Mouse (Mus musculus) intestine, embryonic 14.5 days (tissue): ENCODE results near the gene Mmp28. TPM values are rescaled to one million over a fixed set of nuclear protein-coding genes. Genes with fewer than 3 reads are reported as not detected.
A peak's percentile ranks its signal among the peaks of the same experiment; 100 is the strongest.

Experiments
- ATAC-seq: fragments of 200-750 bp; cut with Nextera tagmentation; replicated peaks from 2 replicates; pipeline ENCODE4 v1.8.0; 2017; ENCODE audit warnings: low read depth, moderate number of reproducible peaks, moderate TSS enrichment, moderate library complexity; ENCODE audit not compliant: low FRiP score, low TSS enrichment
- DNase-seq: peaks from one replicate; pipeline ENCODE4 v3.0.0-alpha.2; 2018; ENCODE audit warnings: low spot score
- H3K27ac ChIP-seq: fragments of 300-500 bp; sonication (generic); 2 replicates; pipeline ENCODE4 v1.5.1; 2014; ENCODE audit warnings: low read depth, mild to moderate bottlenecking, control low read depth
- H3K27me3 ChIP-seq: fragments of 300-500 bp; sonication (generic); replicated peaks from 2 replicates; pipeline ENCODE4 v1.6.1; 2014; ENCODE audit warnings: low read length, control low read depth; ENCODE audit not compliant: control insufficient read depth, insufficient read depth
- H3K36me3 ChIP-seq: fragments of 300-500 bp; sonication (generic); 2 replicates; pipeline ENCODE4 v1.6.1; 2014; ENCODE audit warnings: low read length, control low read depth; ENCODE audit not compliant: control insufficient read depth, insufficient read depth
- H3K4me1 ChIP-seq: fragments of 300-500 bp; sonication (generic); replicated peaks from 2 replicates; pipeline ENCODE4 v1.6.1; 2014; ENCODE audit warnings: low read length, control low read depth, mixed read lengths; ENCODE audit not compliant: control insufficient read depth, insufficient read depth
- H3K4me2 ChIP-seq: fragments of 300-500 bp; sonication (generic); 2 replicates; pipeline ENCODE4 v1.6.1; 2014; ENCODE audit warnings: low read length
- H3K4me3 ChIP-seq: fragments of 300-500 bp; sonication (generic); 2 replicates; pipeline ENCODE4 v1.5.1; 2014; ENCODE audit warnings: low read depth, low read length, control low read depth, mixed read lengths
- H3K9ac ChIP-seq: fragments of 300-500 bp; sonication (generic); 2 replicates; pipeline ENCODE4 v1.6.1; 2014; ENCODE audit warnings: mild to moderate bottlenecking, low read length
- H3K9me3 ChIP-seq: fragments of 300-500 bp; sonication (generic); 2 replicates; pipeline ENCODE4 v1.6.1; 2016; ENCODE audit warnings: low read length, control low read depth; ENCODE audit not compliant: control insufficient read depth
- WGBS: fragments of 180-500 bp; shearing (Covaris S2); extraction: QIAGEN DNeasy Blood & Tissue Kit; methylation state at CpG from one replicate; pipeline ENCODE4 v1.1.7; 2014; 5-methylcytosine and 5-hydroxymethylcytosine counted together
- polyA plus RNA-seq: library from polyadenylated mRNA; unstranded; fragments of >200 nt; fragmentation: Nextera tagmentation; extraction: Ambion mirVana; gene quantifications from 2 replicates; pipeline ENCODE4 v1.2.1, GENCODE M21; 2014

The Mmp28 gene
- polyA plus RNA-seq, 1 experiment from 2014 or later = 1.2 TPM

DNA sequence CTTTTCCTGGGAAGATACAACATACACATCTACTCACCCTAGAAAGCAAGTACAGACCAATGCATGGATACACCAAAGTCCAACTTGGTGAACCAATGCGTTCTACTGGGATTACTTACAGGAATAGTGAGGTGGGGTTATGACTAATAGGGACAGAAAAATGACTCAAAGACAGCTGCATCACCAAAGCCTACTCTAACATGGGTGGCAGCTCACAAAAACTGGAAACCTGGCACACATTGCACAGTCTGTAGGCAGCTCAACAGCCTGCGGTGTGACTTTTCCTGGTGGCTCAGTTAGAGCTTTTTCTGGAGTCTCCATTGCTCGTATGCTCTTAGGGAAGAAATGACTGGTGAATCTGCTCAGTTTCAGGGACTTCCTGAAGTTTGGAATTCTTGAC is 5.9 kb upstream of the Mmp28 start:
- no peak for DNase-seq

DNA sequence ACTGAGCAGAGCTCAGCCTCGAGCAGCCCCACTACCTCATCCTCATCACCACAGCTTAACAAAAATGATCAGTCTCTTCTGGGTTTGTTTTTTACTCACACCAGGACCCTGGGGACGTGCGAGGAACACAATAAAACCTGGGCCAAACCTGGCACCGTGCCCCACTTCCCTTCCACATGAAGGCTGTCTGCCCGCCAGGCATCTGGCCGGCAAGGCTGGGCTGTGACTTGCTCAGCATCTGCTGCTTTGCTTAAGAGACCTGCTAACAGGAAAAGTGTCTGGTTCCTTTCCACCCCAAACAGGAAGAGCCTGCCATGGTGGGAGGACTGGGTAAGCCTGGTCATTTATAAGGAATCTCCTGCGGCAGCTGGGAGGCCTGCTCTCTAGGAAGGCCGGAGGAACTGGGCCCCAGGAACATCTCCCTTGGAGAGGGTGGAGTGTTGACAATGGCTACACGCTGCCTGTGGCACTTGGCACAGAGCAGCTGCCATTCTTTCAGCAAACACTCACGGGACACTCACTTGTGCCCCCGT is 4.3 kb upstream of the Mmp28 start:
- 40% methylated on average over 11 of the region's 11 CpGs for WGBS
- Histone ChIP-seq H3K36me3 (no peaks in the 10 kb centered on the region), H3K4me2 (no peak overlapping the region), H3K4me3 (no peak overlapping the region), H3K27ac (peak overlapping the region; percentile 47; the same call in 1 of the 2 replicates), H3K9me3 (no peaks in the 10 kb centered on the region), H3K4me1 (peaks cover 13% of the 10 kb centered on the region; the same call in 1 of the 2 replicates), H3K27me3 (peaks cover 18% of the 10 kb centered on the region), H3K9ac (no peak overlapping the region)
- peak; percentile 52 for DNase-seq
- no peak for ATAC-seq

More for the DNA sequence above, 5.9 kb upstream of the Mmp28 start:
- ATAC-seq = no peak
- Histone ChIP-seq H3K36me3 (no peaks in the 10 kb centered on the region), H3K4me1 (peaks cover 14% of the 10 kb centered on the region; the same call in 1 of the 2 replicates), H3K4me3 (no peak overlapping the region), H3K4me2 (no peak overlapping the region), H3K9me3 (no peaks in the 10 kb centered on the region), H3K9ac (no peak overlapping the region), H3K27ac (no peak overlapping the region), H3K27me3 (peaks cover 9% of the 10 kb centered on the region)
- 91% methylated on average over 3 of the region's 3 CpGs for WGBS

DNA sequence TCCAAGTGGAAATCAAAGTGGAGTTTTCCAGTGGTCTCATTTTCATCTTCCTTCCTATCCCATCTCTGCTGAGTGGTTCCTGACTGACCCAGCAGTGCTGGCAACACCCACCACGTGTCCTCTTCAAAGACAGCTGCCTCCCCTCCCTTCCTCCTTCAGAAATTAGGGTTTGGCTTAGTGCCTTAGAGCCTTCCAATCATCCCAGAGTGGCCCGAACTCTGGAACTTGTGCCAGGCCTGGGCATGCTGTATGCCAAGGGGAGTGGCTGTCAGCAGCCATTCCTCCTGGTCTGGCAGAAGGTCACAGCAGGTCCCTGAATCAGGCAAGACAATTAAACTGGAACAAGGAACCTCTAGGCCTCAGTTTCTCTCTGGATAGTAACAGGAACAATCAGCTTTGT is 3.1 kb upstream of the Mmp28 start:
- Histone ChIP-seq H3K9ac (no peak overlapping the region), H3K4me3 (no peak overlapping the region), H3K27ac (no peak overlapping the region), H3K4me1 (peaks cover 8% of the 10 kb centered on the region; the same call in 1 of the 2 replicates), H3K9me3 (no peaks in the 10 kb centered on the region), H3K36me3 (no peaks in the 10 kb centered on the region), H3K4me2 (no peak overlapping the region), H3K27me3 (peaks cover 23% of the 10 kb centered on the region)
- DNase-seq (no peak), ATAC-seq (no peak)
- 33% methylated on average over 2 of the region's 2 CpGs for WGBS

DNA sequence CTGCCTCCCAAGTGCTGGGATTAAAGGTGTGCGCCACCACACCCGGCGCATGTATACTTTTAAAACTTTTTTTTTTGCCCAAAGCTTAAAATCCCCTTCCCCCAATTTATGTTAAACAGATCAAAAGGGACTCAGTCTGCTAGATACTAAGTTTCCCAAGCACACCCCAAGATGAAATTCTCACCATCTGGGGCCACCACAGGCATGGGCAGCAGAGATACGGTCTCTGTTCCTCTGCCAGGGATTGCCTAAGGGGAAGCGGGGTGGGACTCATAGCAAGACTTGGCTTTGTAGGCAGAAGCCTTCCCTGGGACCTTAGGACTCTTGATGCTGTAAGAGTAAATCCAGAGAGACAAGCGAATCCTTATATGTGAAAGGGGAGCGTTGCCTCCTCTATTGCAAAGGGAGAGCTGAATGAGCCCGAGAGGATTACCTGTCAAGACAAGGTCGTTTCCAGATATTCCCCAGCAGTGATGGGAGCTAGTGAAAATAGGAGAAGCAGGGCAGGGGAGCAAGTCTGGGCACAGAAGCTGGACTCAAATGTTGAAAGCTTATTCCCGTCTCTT is 1.3 kb downstream of the Mmp28 start:
- peaks cover 27% of the 10 kb centered on the region for H3K27me3 ChIP-seq
- DNase-seq (no peak), ATAC-seq (no peak)
- H3K4me3 ChIP-seq = no peak overlapping the region
- H3K4me1 ChIP-seq = peaks cover 8% of the 10 kb centered on the region; the same call in 1 of the 2 replicates
- no peak overlapping the region for H3K27ac ChIP-seq
- no peaks in the 10 kb centered on the region for H3K36me3 ChIP-seq
- no peak overlapping the region for H3K9ac ChIP-seq
- 72% methylated on average over 10 of the region's 10 CpGs for WGBS
- no peak overlapping the region for H3K4me2 ChIP-seq
- H3K9me3 ChIP-seq = no peaks in the 10 kb centered on the region

DNA sequence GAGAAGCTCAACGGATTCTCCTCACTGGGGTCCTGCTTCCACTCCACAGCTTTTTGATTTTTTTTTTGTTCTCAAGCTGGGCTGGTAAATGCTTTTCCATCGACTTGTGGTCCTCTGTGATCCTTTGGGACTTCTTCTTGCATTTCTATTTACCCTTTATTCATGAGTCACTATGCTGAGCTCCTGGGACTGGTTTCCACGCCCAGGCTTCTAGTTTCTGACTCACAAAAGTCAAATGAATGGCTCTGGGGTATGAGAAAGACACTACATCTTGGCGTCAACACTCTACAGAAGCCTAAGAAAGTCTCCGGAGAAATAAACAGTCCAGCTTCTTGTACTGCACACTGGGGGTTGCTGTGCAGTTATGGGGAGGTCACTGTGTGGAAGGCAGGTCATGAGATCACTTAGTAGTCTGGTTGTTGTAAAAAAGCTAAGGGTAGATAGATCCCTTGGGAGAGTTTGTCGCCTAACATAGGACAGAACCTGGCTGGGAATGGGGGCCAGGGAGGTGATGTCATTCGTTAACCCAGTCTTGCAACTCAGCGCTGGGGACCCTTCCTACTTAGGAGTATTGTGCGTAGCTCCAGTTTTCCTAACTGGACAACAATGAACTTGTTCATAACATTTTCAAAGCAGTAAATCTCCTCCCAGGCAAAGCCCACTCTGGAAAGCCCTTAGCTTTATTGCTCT is 4.8 kb downstream of the Mmp28 start:
- Histone ChIP-seq H3K27me3 (peaks cover 11% of the 10 kb centered on the region), H3K36me3 (no peaks in the 10 kb centered on the region), H3K9me3 (no peaks in the 10 kb centered on the region), H3K27ac (peak overlapping the region; percentile 22; the same call in 1 of the 2 replicates), H3K4me3 (no peak overlapping the region), H3K9ac (no peak overlapping the region), H3K4me1 (peaks cover 16% of the 10 kb centered on the region; the same call in 1 of the 2 replicates), H3K4me2 (no peak overlapping the region)
- ATAC-seq (no peak), DNase-seq (peak; percentile 58)
- 37% methylated on average over 9 of the region's 9 CpGs for WGBS

DNA sequence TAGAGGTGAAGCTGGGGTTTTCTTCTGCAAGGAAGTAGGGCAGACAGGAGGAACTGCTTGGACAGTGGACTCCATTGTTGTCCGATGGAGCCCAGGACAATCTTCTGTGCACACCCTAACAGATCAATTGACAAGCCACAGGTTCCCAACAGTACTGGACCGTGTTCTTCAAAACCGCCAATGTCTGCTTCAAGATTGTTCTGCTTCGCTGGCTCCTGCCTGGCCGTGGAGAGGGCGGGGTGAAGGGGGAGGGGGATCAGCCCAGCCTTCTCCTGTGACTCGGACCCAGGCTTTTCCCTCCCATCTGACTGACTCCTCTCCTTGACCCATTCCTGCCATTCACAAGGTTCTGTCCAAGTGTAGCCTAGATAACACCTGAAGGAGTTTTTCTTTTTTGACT is 5.6 kb downstream of the Mmp28 start:
- DNase-seq (no peak), ATAC-seq (no peak)
- Histone ChIP-seq H3K4me2 (no peak overlapping the region), H3K9me3 (no peaks in the 10 kb centered on the region), H3K36me3 (no peaks in the 10 kb centered on the region), H3K27me3 (peaks cover 9% of the 10 kb centered on the region; the same call in 1 of the 2 replicates), H3K27ac (no peak overlapping the region), H3K9ac (no peak overlapping the region), H3K4me3 (no peak overlapping the region), H3K4me1 (peaks cover 16% of the 10 kb centered on the region; the same call in 1 of the 2 replicates)
- whole genome bisulfite sequencing = 57% methylated on average over 7 of the region's 7 CpGs

DNA sequence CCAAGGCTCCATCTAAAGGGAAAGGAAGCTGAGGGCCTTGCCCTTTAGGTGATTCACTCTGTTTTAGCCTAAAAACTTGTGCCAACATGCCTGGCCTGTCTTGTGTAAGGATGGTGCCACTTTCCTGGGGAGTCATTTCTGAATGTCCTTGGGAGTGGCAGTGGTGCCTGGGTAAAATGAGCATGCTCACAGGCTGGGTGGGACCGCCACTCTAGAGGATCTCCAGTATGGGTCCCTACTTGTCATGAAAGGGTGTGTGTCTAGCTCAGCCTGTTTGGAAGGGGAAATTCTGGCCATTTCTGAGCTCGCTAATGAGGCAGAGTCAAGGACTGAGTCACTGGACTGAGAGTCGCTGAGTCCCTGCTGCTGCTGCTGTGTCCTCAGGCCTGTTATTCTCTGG is 7.3 kb downstream of the Mmp28 start:
- Histone ChIP-seq H3K27me3 (0 out of 2 replicates have a peak, but pooled peaks cover under 1% of the 10 kb centered on the region), H3K4me2 (no peak overlapping the region), H3K4me1 (peaks cover 16% of the 10 kb centered on the region; the same call in 1 of the 2 replicates), H3K36me3 (no peaks in the 10 kb centered on the region), H3K27ac (no peak overlapping the region), H3K9me3 (no peaks in the 10 kb centered on the region), H3K9ac (no peak overlapping the region), H3K4me3 (no peak overlapping the region)
- DNase-seq = no peak
- WGBS = 68% methylated on average over 3 of the region's 3 CpGs
- ATAC-seq = no peak

DNA sequence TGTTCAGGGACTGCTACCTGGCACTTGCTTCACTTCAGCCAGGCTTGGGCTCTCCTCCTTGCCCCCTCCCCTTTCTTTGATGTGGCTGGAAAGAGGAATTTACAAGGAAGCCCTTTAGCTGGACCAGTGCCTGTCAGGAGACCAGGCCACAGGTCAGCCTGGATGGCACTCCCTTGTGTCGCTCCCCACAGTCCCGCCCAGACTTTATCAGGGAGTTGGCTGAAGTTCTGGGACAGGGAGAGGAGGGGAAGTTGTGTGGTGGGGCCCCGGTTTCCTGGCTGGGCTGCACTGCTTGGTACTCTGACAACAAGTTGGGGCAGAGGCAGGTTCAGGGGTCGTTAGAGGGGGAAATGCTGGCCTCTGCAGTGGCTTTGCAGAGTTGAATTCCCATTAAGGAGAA is 8.3 kb downstream of the Mmp28 start:
- 8% methylated on average over 4 of the region's 4 CpGs for WGBS
- ATAC-seq (peak; percentile 47; the same call in 1 of the 2 replicates), DNase-seq (no peak)
- Histone ChIP-seq H3K4me1 (peaks cover 16% of the 10 kb centered on the region; the same call in 1 of the 2 replicates), H3K27ac (no peak overlapping the region), H3K9me3 (no peaks in the 10 kb centered on the region), H3K4me2 (no peak overlapping the region), H3K36me3 (no peaks in the 10 kb centered on the region), H3K27me3 (no peaks in the 10 kb centered on the region), H3K4me3 (no peak overlapping the region), H3K9ac (no peak overlapping the region)
